Mouse (Mus musculus): ENCODE data around the gene 4930579F01Rik. TPM values are rescaled to one million over a fixed set of nuclear protein-coding genes. Genes with fewer than 3 reads are reported as not detected.
A peak's percentile ranks its signal among the peaks of the same experiment; 100 is the strongest.
"Not testable (repeated sequence)": the region's sequence is repeated elsewhere in the genome, so short reads cannot be mapped to it uniquely, and the experiment has no call there.

The 4930579F01Rik gene
- polyA plus RNA-seq, 1 experiment: not detected

- TF ChIP-seq POLR2A (IDR thresholded peaks at IDR 0.05; ENCODE audit: extremely low read depth, insufficient read depth, low read length): no peak
- TF ChIP-seq CTCF (IDR thresholded peaks at IDR 0.05; ENCODE audit: extremely low read depth, insufficient read depth, low read length): no peak
- Histone ChIP-seq H3K27ac (ENCODE audit: insufficient read depth, low read length) (no peak overlapping the region), H3K4me1 (ENCODE audit: control insufficient read depth, insufficient read depth, low read length) (no peaks in the 10 kb centered on the region; the same call in 1 of the 2 replicates), H3K4me3 (ENCODE audit: insufficient read depth, low read length) (peak overlapping the region; percentile 47; the same call in 1 of the 2 replicates)
Measured at GRCm38 (mm10) chr3:138142052-138142732, 51.4 kb downstream of the 4930579F01Rik start.

- H3K4me1 ChIP-seq (ENCODE audit: control insufficient read depth, insufficient read depth, low read length): no peaks in the 10 kb centered on the region; the same call in 1 of the 2 replicates
- no peak overlapping the region for H3K27ac ChIP-seq (ENCODE audit: insufficient read depth, low read length)
- TF ChIP-seq CTCF (IDR thresholded peaks at IDR 0.05; ENCODE audit: extremely low read depth, insufficient read depth, low read length) (no peak), POLR2A (IDR thresholded peaks at IDR 0.05; ENCODE audit: extremely low read depth, insufficient read depth, low read length) (no peak)
- no peak overlapping the region for H3K4me3 ChIP-seq (ENCODE audit: insufficient read depth, low read length)
Measured at GRCm38 (mm10) chr3:138139663-138140062, 54.0 kb downstream of the 4930579F01Rik start.

DNA sequence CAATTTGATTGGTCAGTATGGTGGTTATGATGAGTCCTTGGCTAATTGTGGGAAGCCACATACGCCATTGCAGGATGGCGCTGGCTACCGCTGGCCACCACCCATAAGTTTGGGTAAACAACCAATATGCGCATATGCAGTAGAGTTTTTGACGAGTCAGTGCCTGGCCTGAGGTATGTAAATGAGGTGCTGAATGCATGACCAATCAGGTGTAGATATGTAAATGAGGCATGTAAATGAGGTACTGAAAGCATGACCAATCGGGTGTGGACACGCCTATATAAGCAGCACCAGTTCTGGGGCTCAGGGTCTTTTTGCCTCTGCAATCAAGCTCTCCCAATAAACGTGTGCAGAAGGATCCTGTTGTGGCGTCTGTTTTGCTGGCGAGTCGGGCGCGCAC is 55.5 kb downstream of the 4930579F01Rik start:
- not testable (repeated sequence) for H3K27ac ChIP-seq (ENCODE audit: insufficient read depth, low read length); H3K4me3 ChIP-seq (ENCODE audit: insufficient read depth, low read length); H3K4me1 ChIP-seq (ENCODE audit: control insufficient read depth, insufficient read depth, low read length)

GRCm38 (mm10) chr3:138134528-138134927 is 59.1 kb downstream of the 4930579F01Rik start:
- Histone ChIP-seq H3K4me3 (ENCODE audit: insufficient read depth, low read length) (no peak overlapping the region), H3K4me1 (ENCODE audit: control insufficient read depth, insufficient read depth, low read length) (no peaks in the 10 kb centered on the region), H3K27ac (ENCODE audit: insufficient read depth, low read length) (no peak overlapping the region)
- no peak for TF ChIP-seq CTCF (IDR thresholded peaks at IDR 0.05; ENCODE audit: extremely low read depth, insufficient read depth, low read length)
- TF ChIP-seq POLR2A (IDR thresholded peaks at IDR 0.05; ENCODE audit: extremely low read depth, insufficient read depth, low read length): no peak

DNA sequence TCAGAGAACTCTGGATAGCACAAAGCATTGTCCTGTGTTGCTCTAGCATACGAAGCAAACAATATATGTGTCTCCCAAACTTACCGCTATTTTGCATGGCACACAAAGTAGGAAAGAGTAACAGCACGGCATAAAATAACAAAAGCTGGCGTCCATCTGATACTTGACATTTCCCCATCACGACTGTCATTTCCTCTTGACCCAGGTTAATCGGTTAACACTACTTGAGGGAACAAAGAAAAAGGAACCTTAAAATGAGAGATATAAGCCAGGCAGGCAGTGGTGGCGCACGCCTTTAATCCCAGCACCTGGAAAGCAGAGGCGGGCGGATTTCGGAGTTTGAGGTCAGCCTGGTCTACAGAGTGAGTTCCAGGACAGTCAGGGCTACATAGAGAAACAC is 59.7 kb downstream of the 4930579F01Rik start:
- no peak overlapping the region for H3K4me3 ChIP-seq (ENCODE audit: insufficient read depth, low read length)
- H3K4me1 ChIP-seq (ENCODE audit: control insufficient read depth, insufficient read depth, low read length): no peaks in the 10 kb centered on the region
- TF ChIP-seq POLR2A (IDR thresholded peaks at IDR 0.05; ENCODE audit: extremely low read depth, insufficient read depth, low read length) (no peak), CTCF (IDR thresholded peaks at IDR 0.05; ENCODE audit: extremely low read depth, insufficient read depth, low read length) (no peak)

DNA sequence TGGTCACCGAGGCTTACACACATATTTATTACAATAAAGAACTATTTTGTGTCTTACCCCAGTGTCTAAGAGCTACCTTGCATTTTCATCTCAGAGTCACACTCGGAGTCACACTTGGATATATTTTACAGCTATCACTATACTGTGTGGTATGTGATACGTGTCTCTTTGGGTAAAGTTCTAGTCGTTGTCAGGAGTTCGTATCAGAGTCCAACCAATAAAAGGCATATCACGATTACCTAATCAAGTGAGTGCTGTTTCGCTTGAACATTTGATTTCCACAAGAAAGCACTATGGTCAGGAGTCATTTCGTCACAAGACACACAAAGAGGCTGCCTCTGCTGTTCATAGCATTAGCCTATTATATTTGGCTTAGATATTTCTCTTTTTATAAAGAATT is 60.2 kb downstream of the 4930579F01Rik start:
- Histone ChIP-seq H3K27ac (ENCODE audit: insufficient read depth, low read length) (no peak overlapping the region), H3K4me3 (ENCODE audit: insufficient read depth, low read length) (no peak overlapping the region), H3K4me1 (ENCODE audit: control insufficient read depth, insufficient read depth, low read length) (no peaks in the 10 kb centered on the region)
- TF ChIP-seq POLR2A (IDR thresholded peaks at IDR 0.05; ENCODE audit: extremely low read depth, insufficient read depth, low read length) (no peak), CTCF (IDR thresholded peaks at IDR 0.05; ENCODE audit: extremely low read depth, insufficient read depth, low read length) (no peak)

More for the DNA sequence above, 59.7 kb downstream of the 4930579F01Rik start:
- no peak overlapping the region for H3K27ac ChIP-seq (ENCODE audit: insufficient read depth, low read length)

DNA sequence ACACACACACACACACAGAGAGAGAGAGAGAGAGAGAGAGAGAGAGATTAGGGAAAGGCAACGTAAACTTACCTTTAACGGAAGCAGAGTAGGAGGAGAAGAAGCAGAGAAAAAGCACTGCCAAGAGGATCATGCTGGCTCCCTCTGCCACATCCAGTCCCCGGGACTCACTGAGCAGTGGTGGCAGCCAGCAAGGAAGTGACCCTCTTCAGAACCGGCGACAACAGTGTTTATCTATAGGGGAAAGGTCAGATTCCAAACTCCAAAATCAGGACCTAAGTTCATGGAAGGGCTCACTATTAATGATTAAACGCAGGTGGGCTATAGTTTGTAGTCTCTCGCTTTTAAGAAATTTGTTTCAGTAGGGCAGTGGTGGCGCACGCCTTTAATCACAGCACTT is 62.5 kb downstream of the 4930579F01Rik start:
- no peak overlapping the region for H3K27ac ChIP-seq (ENCODE audit: insufficient read depth, low read length)

GRCm38 (mm10) chr3:138130692-138131091 is 62.9 kb downstream of the 4930579F01Rik start:
- Histone ChIP-seq H3K4me3 (ENCODE audit: insufficient read depth, low read length) (no peak overlapping the region), H3K4me1 (ENCODE audit: control insufficient read depth, insufficient read depth, low read length) (no peaks in the 10 kb centered on the region), H3K27ac (ENCODE audit: insufficient read depth, low read length) (no peak overlapping the region)
- TF ChIP-seq CTCF (IDR thresholded peaks at IDR 0.05; ENCODE audit: extremely low read depth, insufficient read depth, low read length) (no peak), POLR2A (IDR thresholded peaks at IDR 0.05; ENCODE audit: extremely low read depth, insufficient read depth, low read length) (no peak)

More for the DNA sequence above, 62.5 kb downstream of the 4930579F01Rik start:
- Histone ChIP-seq H3K4me3 (ENCODE audit: insufficient read depth, low read length) (no peak overlapping the region), H3K4me1 (ENCODE audit: control insufficient read depth, insufficient read depth, low read length) (no peaks in the 10 kb centered on the region)
- TF ChIP-seq CTCF (IDR thresholded peaks at IDR 0.05; ENCODE audit: extremely low read depth, insufficient read depth, low read length): no peak
- TF ChIP-seq POLR2A (IDR thresholded peaks at IDR 0.05; ENCODE audit: extremely low read depth, insufficient read depth, low read length): no peak

DNA sequence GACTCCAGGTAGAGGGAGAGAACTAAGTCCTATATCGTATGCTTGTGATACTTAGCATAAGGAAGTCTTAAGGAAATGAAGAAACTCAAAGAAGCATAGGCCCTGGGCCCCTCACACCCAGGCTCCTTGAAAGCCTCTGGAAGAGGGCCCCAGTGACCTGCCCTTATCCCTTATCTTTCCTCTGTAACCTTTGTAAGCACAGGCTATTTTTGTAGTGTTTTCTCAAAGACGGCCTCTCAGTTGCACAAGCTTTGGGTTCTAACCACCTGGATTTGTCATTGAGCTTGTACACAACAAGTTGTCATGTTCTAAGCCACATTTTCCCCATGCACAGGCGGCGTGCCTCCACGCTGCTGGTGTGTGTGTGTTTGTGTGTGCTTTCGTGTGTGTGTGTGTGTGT is 64.5 kb downstream of the 4930579F01Rik start:
- Histone ChIP-seq H3K4me3 (ENCODE audit: insufficient read depth, low read length) (no peak overlapping the region), H3K4me1 (ENCODE audit: control insufficient read depth, insufficient read depth, low read length) (no peaks in the 10 kb centered on the region), H3K27ac (ENCODE audit: insufficient read depth, low read length) (no peak overlapping the region)
- TF ChIP-seq CTCF (IDR thresholded peaks at IDR 0.05; ENCODE audit: extremely low read depth, insufficient read depth, low read length): no peak
- no peak for TF ChIP-seq POLR2A (IDR thresholded peaks at IDR 0.05; ENCODE audit: extremely low read depth, insufficient read depth, low read length)

DNA sequence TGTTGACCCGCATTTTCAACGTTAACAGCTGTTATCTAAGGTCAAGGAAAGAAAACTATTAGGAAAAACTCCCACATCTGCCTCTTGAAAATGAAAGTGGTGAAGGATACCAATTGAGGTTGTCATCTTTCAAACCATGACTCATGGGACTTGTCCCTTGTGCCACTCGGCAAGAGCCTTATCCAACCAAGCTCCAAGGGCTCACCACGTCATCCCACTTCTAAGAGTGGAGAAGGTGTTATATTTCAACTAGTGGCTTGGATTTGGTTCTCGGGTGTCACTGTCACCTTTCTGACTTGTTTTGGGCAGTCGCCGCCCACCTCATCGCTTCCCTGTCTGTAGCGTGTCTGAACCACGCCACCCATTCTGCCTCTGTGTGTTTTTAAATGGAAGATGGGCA is 69.8 kb downstream of the 4930579F01Rik start:
- no peaks in the 10 kb centered on the region for H3K4me1 ChIP-seq (ENCODE audit: control insufficient read depth, insufficient read depth, low read length)
- no peak overlapping the region for H3K4me3 ChIP-seq (ENCODE audit: insufficient read depth, low read length)
- TF ChIP-seq POLR2A (IDR thresholded peaks at IDR 0.05; ENCODE audit: extremely low read depth, insufficient read depth, low read length): no peak
- TF ChIP-seq CTCF (IDR thresholded peaks at IDR 0.05; ENCODE audit: extremely low read depth, insufficient read depth, low read length): no peak
- H3K27ac ChIP-seq (ENCODE audit: insufficient read depth, low read length): no peak overlapping the region

Measured in cortical plate, adult 2 months (tissue).